8 mouse cellular contexts compared by ENCODE assay signal in the genomic region with DNA sequence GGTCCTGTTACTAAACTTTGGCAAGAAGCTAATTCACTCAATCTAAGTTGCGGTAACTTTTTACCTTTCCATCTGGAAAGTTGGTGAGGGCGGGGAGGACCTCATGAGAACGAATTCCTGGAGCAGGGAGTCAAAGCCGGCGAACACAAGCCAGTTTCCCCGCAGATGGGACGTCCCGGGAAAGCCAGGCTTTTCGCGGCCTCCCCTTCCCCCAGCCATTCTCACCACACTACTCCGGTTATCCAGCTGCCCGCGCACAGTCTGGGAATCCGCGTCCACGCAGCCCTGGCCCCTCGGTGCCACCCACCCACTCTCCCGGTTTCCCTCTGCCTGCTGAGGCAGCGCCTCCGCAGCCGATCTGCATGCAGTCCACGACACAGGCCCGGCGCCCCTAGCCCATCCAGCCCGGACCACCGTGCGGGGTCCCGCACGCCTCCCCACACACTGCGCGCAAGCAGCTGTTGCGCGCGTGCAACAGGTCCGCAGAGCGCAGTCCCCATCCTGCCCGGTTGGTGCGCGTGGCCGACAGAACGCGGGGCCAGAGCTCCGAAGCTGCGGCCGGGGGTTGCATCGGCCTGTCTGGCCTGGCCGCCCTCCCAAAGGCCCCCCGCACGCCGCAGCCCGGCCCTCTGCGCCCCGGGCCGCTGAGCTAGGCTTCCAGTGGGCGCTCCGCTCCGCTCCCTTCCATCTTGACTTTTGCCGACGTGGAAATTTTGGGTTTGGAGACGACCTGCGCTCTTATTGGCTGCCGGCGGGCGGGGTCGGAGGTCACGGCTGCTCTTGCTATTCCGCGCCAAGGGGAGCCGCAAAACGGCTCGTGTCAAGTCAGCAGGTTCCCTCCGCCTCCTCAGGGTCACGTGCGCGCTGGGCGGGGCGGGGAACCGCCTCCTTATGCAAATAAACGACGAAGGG.
DNase-seq lines count a peak whose midpoint lies in the region; ATAC-seq and TF ChIP-seq lines count a peak whose summit lies in the region.

No protein-coding gene starts in this region.

- H3K4me2 ChIP-seq in heart, embryonic 14.5 days (ENCODE audit: low read length) = peak overlapping the region; percentile 89
- peak overlapping the region; percentile 97 for H3K4me2 ChIP-seq in liver, embryonic 13.5 days
- peak overlapping the region; percentile 98 for H3K4me2 ChIP-seq in neural tube, embryonic 11.5 days (ENCODE audit: low read depth)
- peak overlapping the region; percentile 92 for H3K4me2 ChIP-seq in stomach, postnatal 0 days (replicated peaks; ENCODE audit: low read depth)

- peaks cover 7 to 14% of the 10 kb centered on the region in 2 experiments for H3K4me1 ChIP-seq in heart, embryonic 14.5 days (ENCODE audit: control insufficient read depth in 2 of 2, insufficient read depth in 2 of 2, low read length in 2 of 2)
- H3K4me1 ChIP-seq in liver, embryonic 13.5 days (replicated peaks) = peaks cover 29% of the 10 kb centered on the region
- H3K4me1 ChIP-seq in neural tube, embryonic 11.5 days (ENCODE audit: control insufficient read depth, insufficient read depth, low read length) = peaks cover 10% of the 10 kb centered on the region
- H3K4me1 ChIP-seq in stomach, postnatal 0 days (replicated peaks; ENCODE audit: control insufficient read depth, insufficient read depth) = no peaks in the 10 kb centered on the region

- no peaks in the 10 kb centered on the region for H3K79me2 ChIP-seq in C2C12 (ENCODE audit: control insufficient read depth, insufficient read depth)

- TF ChIP-seq CTCF in C2C12 (IDR thresholded peaks at IDR 0.05; ENCODE audit: control insufficient read depth, insufficient read depth, insufficient read length) = no peak
- TF ChIP-seq CTCF in stomach, postnatal 0 days (IDR thresholded peaks at IDR 0.05; ENCODE audit: low read depth) = no peak

- H3ac ChIP-seq in C2C12 (ENCODE audit: control insufficient read depth, insufficient read length, low read depth) = peak overlapping the region; percentile 56

- no peaks in the 10 kb centered on the region for H3K9me3 ChIP-seq in heart, embryonic 14.5 days (ENCODE audit: control insufficient read depth, low read length)
- no peaks in the 10 kb centered on the region for H3K9me3 ChIP-seq in liver, embryonic 13.5 days (replicated peaks)
- no peaks in the 10 kb centered on the region for H3K9me3 ChIP-seq in neural tube, embryonic 11.5 days (ENCODE audit: control insufficient read depth, low read length)
- H3K9me3 ChIP-seq in stomach, postnatal 0 days (ENCODE audit: control insufficient read depth, low read length) = no peaks in the 10 kb centered on the region

- DNase-seq in adrenal gland, postnatal 25 days = peak; percentile 91
- DNase-seq in fibroblast of lung, adult 2 months (ENCODE audit: low read depth) = peak; percentile 76
- DNase-seq in kidney, postnatal 10 days = peak; percentile 95
- peak; percentile 85 for DNase-seq in liver, embryonic 13.5 days
- peak; percentile 93 for DNase-seq in neural tube, embryonic 11.5 days (ENCODE audit: low spot score)
- peak; percentile 100 for DNase-seq in stomach, postnatal 0 days (ENCODE audit: low spot score)

- peak overlapping the region; percentile 15 to 71 for H3K27ac ChIP-seq in heart, embryonic 14.5 days (replicated peaks in 1 of 2; ENCODE audit: control insufficient read depth in 1 of 2, insufficient read depth in 1 of 2, low read depth in 2 of 2, low read length in 2 of 2)
- H3K27ac ChIP-seq in liver, embryonic 13.5 days = peak overlapping the region; percentile 70
- no peak overlapping the region for H3K27ac ChIP-seq in neural tube, embryonic 11.5 days (ENCODE audit: low read depth, low read length)
- peak overlapping the region; percentile 91 for H3K27ac ChIP-seq in stomach, postnatal 0 days (replicated peaks)

- under 1% methylated on average over 79 of the region's 80 CpGs for WGBS in heart, embryonic 14.5 days
- under 1% methylated on average over 80 of the region's 80 CpGs for WGBS in liver, embryonic 13.5 days (ENCODE audit: insufficient replicate concordance)
- WGBS in neural tube, embryonic 11.5 days = under 1% methylated on average over 79 of the region's 80 CpGs
- under 1% methylated on average over 74 of the region's 80 CpGs for WGBS in stomach, postnatal 0 days

- peak; percentile 86 for ATAC-seq in heart, embryonic 14.5 days (ENCODE audit: insufficient number of reproducible peaks, insufficient read depth, low FRiP score, low read depth)
- peak; percentile 91 for ATAC-seq in liver, embryonic 13.5 days (ENCODE audit: low read depth)
- peak; percentile 84 for ATAC-seq in neural tube, embryonic 11.5 days (ENCODE audit: insufficient read depth, low FRiP score, low TSS enrichment)
- peak; percentile 91 for ATAC-seq in stomach, postnatal 0 days (ENCODE audit: low FRiP score, low TSS enrichment)

- H3K9ac ChIP-seq in heart, embryonic 14.5 days (ENCODE audit: low read length) = peak overlapping the region; percentile 86
- peak overlapping the region; percentile 84 for H3K9ac ChIP-seq in liver, embryonic 13.5 days
- peak overlapping the region; percentile 69 for H3K9ac ChIP-seq in neural tube, embryonic 11.5 days (ENCODE audit: low read length)
- peak overlapping the region; percentile 89 for H3K9ac ChIP-seq in stomach, postnatal 0 days (ENCODE audit: low read length)

- H3K27me3 ChIP-seq in C2C12 (ENCODE audit: control insufficient read depth, insufficient read depth, insufficient read length) = peaks cover 3% of the 10 kb centered on the region
- no peaks in the 10 kb centered on the region for H3K27me3 ChIP-seq in heart, embryonic 14.5 days (ENCODE audit: control insufficient read depth, insufficient read depth, low read length)
- H3K27me3 ChIP-seq in liver, embryonic 13.5 days = peaks cover 5% of the 10 kb centered on the region; the same call in 1 of the 2 replicates
- H3K27me3 ChIP-seq in neural tube, embryonic 11.5 days (ENCODE audit: control insufficient read depth, insufficient read depth, low read length) = no peaks in the 10 kb centered on the region
- H3K27me3 ChIP-seq in stomach, postnatal 0 days (ENCODE audit: control insufficient read depth, insufficient read depth, low read length) = no peaks in the 10 kb centered on the region

- no peaks in the 10 kb centered on the region for H3K36me3 ChIP-seq in C2C12 (ENCODE audit: control insufficient read depth, insufficient read depth)
- no peaks in the 10 kb centered on the region for H3K36me3 ChIP-seq in heart, embryonic 14.5 days (ENCODE audit: control insufficient read depth, insufficient read depth, low read length)
- no peaks in the 10 kb centered on the region for H3K36me3 ChIP-seq in liver, embryonic 13.5 days
- H3K36me3 ChIP-seq in neural tube, embryonic 11.5 days (ENCODE audit: control insufficient read depth, insufficient read depth, low read length) = no peaks in the 10 kb centered on the region
- H3K36me3 ChIP-seq in stomach, postnatal 0 days (ENCODE audit: control insufficient read depth, insufficient read depth, low read length) = no peaks in the 10 kb centered on the region

- H3K4me3 ChIP-seq in C2C12 (ENCODE audit: insufficient read depth, poor library complexity, severe bottlenecking) = no peak overlapping the region
- H3K4me3 ChIP-seq in heart, embryonic 14.5 days (ENCODE audit: control insufficient read depth in 1 of 2, insufficient read depth in 1 of 2, low read depth in 1 of 2, low read length in 2 of 2) = peak overlapping the region; percentile 62 to 77
- H3K4me3 ChIP-seq in liver, embryonic 13.5 days (replicated peaks) = peak overlapping the region; percentile 79
- peak overlapping the region; percentile 66 for H3K4me3 ChIP-seq in neural tube, embryonic 11.5 days (ENCODE audit: low read depth, low read length)
- peak overlapping the region; percentile 80 for H3K4me3 ChIP-seq in stomach, postnatal 0 days (ENCODE audit: low read depth, low read length)

- H3K79me3 ChIP-seq in C2C12 (ENCODE audit: low read depth) = no peaks in the 10 kb centered on the region

- no peak for TF ChIP-seq EP300 in stomach, postnatal 0 days (optimal IDR thresholded peaks at IDR 0.05)

TF ChIP-seq in C2C12, 6 proteins besides CTCF, POLR2A, EP300 and RAD21:
- TF ChIP-seq MAX (IDR thresholded peaks at IDR 0.05) (no peak), USF1 (IDR thresholded peaks at IDR 0.05; ENCODE audit: low read depth) (peak; percentile 65), FOSL1 (IDR thresholded peaks at IDR 0.05; ENCODE audit: insufficient read depth, low read length, poor library complexity, severe bottlenecking) (no peak), MYOD1 (IDR thresholded peaks at IDR 0.05; ENCODE audit: control insufficient read depth, insufficient read length, low read depth) (no peak)
